Mouse (Mus musculus) CH12.LX (cell line): ENCODE results near the gene Cd200. TPM values are rescaled to one million over a fixed set of nuclear protein-coding genes. Genes with fewer than 3 reads are reported as not detected.
"Not testable (repeated sequence)": the region's sequence is repeated elsewhere in the genome, so short reads cannot be mapped to it uniquely, and the experiment has no call there.

Source experiments
- DNase-seq: peaks from one replicate; pipeline ENCODE4 v3.0.0-alpha.2; 2013; ENCODE audit errors: extremely low read depth
- H3K27ac ChIP-seq: 2 replicates; pipeline ENCODE4 v1.5.1; 2012; ENCODE audit warnings: low read depth, mild to moderate bottlenecking, control low read depth, moderate library complexity; ENCODE audit not compliant: insufficient read depth
- H3K27me3 ChIP-seq: replicated peaks from 2 replicates; pipeline ENCODE3; 2012; ENCODE audit warnings: inconsistent platforms
- H3K36me3 ChIP-seq, 2 experiments: replicated peaks in 1 of 2; 2 replicates each; pipeline versions ENCODE3 to v1.6.1; 2012; ENCODE audit warnings: inconsistent platforms in 1 of 2, low read length in 1 of 2, mild to moderate bottlenecking in 1 of 2, mixed read lengths in 1 of 2, moderate library complexity in 1 of 2; ENCODE audit not compliant: control insufficient read depth in 1 of 2, insufficient read depth in 1 of 2
- H3K4me1 ChIP-seq, 2 experiments: 2 replicates each; pipeline ENCODE4 v1.6.1; 2012; ENCODE audit warnings: inconsistent platforms in 1 of 2, moderate library complexity in 1 of 2; ENCODE audit not compliant: insufficient read depth in 2 of 2, control insufficient read depth in 1 of 2
- H3K4me2 ChIP-seq: 2 replicates; pipeline ENCODE4 v1.6.1; 2012; ENCODE audit warnings: low read depth, mild to moderate bottlenecking, control low read depth; ENCODE audit not compliant: poor library complexity, insufficient read depth, severe bottlenecking
- H3K4me3 ChIP-seq, 3 experiments: fragments of 150-350 bp in 1 of 3; sonication (generic) in 1 of 3; replicated peaks in 1 of 3; 2 replicates each; pipeline versions ENCODE3 to v1.5.1; 2011 to 2012; ENCODE audit warnings: low read depth in 2 of 3, low read length in 2 of 3, mild to moderate bottlenecking in 2 of 3, moderate library complexity in 2 of 3, control low read depth in 1 of 3, improper control_type of control experiment in 1 of 3, inconsistent platforms in 1 of 3, mixed read lengths in 1 of 3; ENCODE audit not compliant: poor library complexity in 1 of 3
- H3K79me2 ChIP-seq: replicated peaks from 2 replicates; pipeline ENCODE4 v1.6.1; 2012; ENCODE audit warnings: mild to moderate bottlenecking, moderate library complexity; ENCODE audit not compliant: control insufficient read depth, poor library complexity, insufficient read depth, severe bottlenecking; ENCODE audit errors: extremely low read depth
- H3K9ac ChIP-seq: 2 replicates; pipeline ENCODE4 v1.6.1; 2012; ENCODE audit warnings: low read depth, mild to moderate bottlenecking, control low read depth, moderate library complexity; ENCODE audit not compliant: insufficient read depth
- H3K9me3 ChIP-seq: replicated peaks from 2 replicates; pipeline ENCODE3; 2012; ENCODE audit warnings: low read length, inconsistent platforms, mixed read lengths
- ELF1 ChIP-seq: IDR thresholded peaks from 2 replicates; pipeline ENCODE4 v1.6.1; 2014; ENCODE audit warnings: low read depth, mild to moderate bottlenecking, inconsistent platforms, low read length, improper control_type of control experiment
- KAT2A ChIP-seq: IDR thresholded peaks from 2 replicates; pipeline ENCODE4 v1.6.1; 2012; ENCODE audit warnings: low read length, improper control_type of control experiment, inconsistent platforms; ENCODE audit not compliant: insufficient replicate concordance
- MAZ ChIP-seq: IDR thresholded peaks from 2 replicates; pipeline ENCODE4 v1.6.1; 2012; ENCODE audit warnings: low read depth, mild to moderate bottlenecking, inconsistent platforms, low read length, improper control_type of control experiment, moderate library complexity
- MXI1 ChIP-seq: IDR thresholded peaks from 2 replicates; pipeline ENCODE4 v1.6.1; 2011; ENCODE audit warnings: mild to moderate bottlenecking, low read depth, low read length, improper control_type of control experiment
- NELFE ChIP-seq: IDR thresholded peaks from 2 replicates; pipeline ENCODE4 v1.6.1; 2011; ENCODE audit warnings: low read depth, low read length, improper control_type of control experiment
- NRF1 ChIP-seq: IDR thresholded peaks from 2 replicates; pipeline ENCODE4 v1.6.1; 2014; ENCODE audit warnings: low read depth, mild to moderate bottlenecking, inconsistent platforms, low read length, improper control_type of control experiment, moderate library complexity
- POLR2AphosphoS2 ChIP-seq: IDR thresholded peaks from 2 replicates; pipeline ENCODE4 v1.6.1; 2011; ENCODE audit warnings: low read depth, low read length, improper control_type of control experiment
- RAD21 ChIP-seq: IDR thresholded peaks from 2 replicates; pipeline ENCODE4 v1.6.1; 2011; ENCODE audit warnings: low read depth, mild to moderate bottlenecking, low read length, improper control_type of control experiment, moderate library complexity
- SMC3 ChIP-seq: IDR thresholded peaks from 2 replicates; pipeline ENCODE4 v1.6.1; 2011; ENCODE audit warnings: low read depth, low read length, improper control_type of control experiment
- TBP ChIP-seq: conservative IDR thresholded peaks from 2 replicates; pipeline ENCODE4 v1.6.1; 2011; ENCODE audit warnings: low read depth, low read length, improper control_type of control experiment
- UBTF ChIP-seq: IDR thresholded peaks from 2 replicates; pipeline ENCODE4 v1.6.1; 2012; ENCODE audit warnings: low read depth, mild to moderate bottlenecking, inconsistent platforms, low read length, improper control_type of control experiment, moderate library complexity
- dilution Hi-C: fragments of 300-500 bp; cut with MboI; formaldehyde crosslinking; loops from 2 replicates; pipeline ENCODE4 v1.14.3; 2020; ENCODE audit warnings: low sequenced_read_pairs; ENCODE audit not compliant: extremely low pct_unique_long_range_greater_than_20kb, extremely low pct_ligation_motif_present
- in situ Hi-C: fragments of 300-500 bp; cut with MboI; formaldehyde crosslinking; loops from 3 replicates; pipeline ENCODE4 v1.14.3; 2019; ENCODE audit warnings: low sequenced_read_pairs, low pct_ligation_motif_present, low pct_unique_long_range_greater_than_20kb, mixed read lengths
- polyA plus RNA-seq: library from polyadenylated mRNA; unstranded; fragments of >175 nt; gene quantifications from 2 replicates; pipeline ENCODE4 v1.2.1, GENCODE M21; 2012; ENCODE audit warnings: low read depth; ENCODE audit not compliant: insufficient read length
- total RNA-seq, 2 experiments: library from RNA; depleted of rRNA; stranded (reverse); fragments of 300-350 nt in 1 of 2; fragments of >200 nt in 1 of 2; gene quantifications; 2 replicates each; pipeline ENCODE4 v1.2.3; 2012 to 2014

Cd200 gene
- total and polyA plus RNA-seq, 3 experiments, result 13.7 to 77.5 (median 17.0) TPM

- no peak for TF ChIP-seq KAT2A
- TF ChIP-seq MXI1, result no peak
- TF ChIP-seq RAD21, result peak; percentile 79
- no peak for TF ChIP-seq NELFE
- no peak for TF ChIP-seq NRF1
- TF ChIP-seq POLR2AphosphoS2, result no peak
- no peak for TF ChIP-seq UBTF
- 0 out of 2 replicates have a peak, but pooled peaks have one; percentile 24 for TF ChIP-seq MAZ
These were observed 4.6 kb upstream of the Cd200 start (continued) for GRCm38 (mm10) chr16:45413497-45413896.

DNA sequence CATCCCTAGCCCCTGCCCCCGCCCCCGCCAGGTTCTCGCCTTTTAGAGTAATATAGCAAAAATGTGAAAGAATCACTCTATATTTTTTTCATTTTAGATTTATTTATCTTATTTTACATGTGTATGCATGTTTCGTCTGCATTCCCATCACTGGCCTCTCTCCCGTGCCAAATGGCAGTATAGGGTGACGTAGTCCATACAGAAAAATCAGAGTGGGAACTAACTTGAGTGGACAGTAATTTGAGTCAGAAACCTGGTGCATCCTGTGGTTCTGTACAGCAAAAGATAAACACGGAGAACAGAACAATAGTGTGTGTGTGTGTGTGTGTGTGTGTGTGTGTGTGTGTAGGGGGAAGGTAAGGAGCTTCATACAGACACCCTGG lies 202 bp upstream of the Cd200 start:
- Histone ChIP-seq H3K4me3 (peak overlapping the region; percentile 71 to 93 (median 89)), H3K4me2 (peak overlapping the region; percentile 24), H3K79me2 (peaks cover 14% of the 10 kb centered on the region), H3K4me1 (peaks cover 3 to 27% of the 10 kb centered on the region in 2 experiments; a peak in 2 of 4 replicates)
- DNase-seq, H3K9ac ChIP-seq, H3K36me3 ChIP-seq, dilution Hi-C loops, H3K27ac ChIP-seq, H3K9me3 ChIP-seq, H3K27me3 ChIP-seq: not testable (repeated sequence)
- TF ChIP-seq ELF1, result 0 out of 2 replicates have a peak, but pooled peaks have one; percentile 5
- in situ Hi-C loops, result loop anchor here (10.0 kb wide), 1 partner anchor 74 kb away; no protein-coding TSS in a partner anchor

GRCm38 (mm10) chr16:45407645-45408400 lies 1.0 kb downstream of the Cd200 start:
- Histone ChIP-seq H3K27ac (no peak overlapping the region), H3K9me3 (no peaks in the 10 kb centered on the region), H3K4me3 (peak overlapping the region; percentile 71 to 93 (median 89)), H3K79me2 (peaks cover 14% of the 10 kb centered on the region), H3K27me3 (no peaks in the 10 kb centered on the region), H3K4me1 (peaks cover 3 to 22% of the 10 kb centered on the region in 2 experiments; a peak in 2 of 4 replicates), H3K9ac (peak overlapping the region; percentile 80), H3K36me3 (no peaks in the 10 kb centered on the region), H3K4me2 (peak overlapping the region; percentile 24)
- TF ChIP-seq MAZ (no peak), SMC3 (no peak), TBP (0 out of 2 replicates have a peak, but pooled peaks have one; percentile 9)
- in situ Hi-C loops, result loop anchor here (10.0 kb wide), 1 partner anchor 73 kb away; no protein-coding TSS in a partner anchor
- dilution Hi-C loops, result no loop called here
- no peak for DNase-seq
